Mouse (Mus musculus): Measurements from ENCODE around the gene Fads3. TPM values are rescaled to one million over a fixed set of nuclear protein-coding genes. Genes with fewer than 3 reads are reported as not detected.

Gene Fads3
- total and polyA plus RNA-seq, 2 experiments, result 1.4 to 4.8 TPM

DNA sequence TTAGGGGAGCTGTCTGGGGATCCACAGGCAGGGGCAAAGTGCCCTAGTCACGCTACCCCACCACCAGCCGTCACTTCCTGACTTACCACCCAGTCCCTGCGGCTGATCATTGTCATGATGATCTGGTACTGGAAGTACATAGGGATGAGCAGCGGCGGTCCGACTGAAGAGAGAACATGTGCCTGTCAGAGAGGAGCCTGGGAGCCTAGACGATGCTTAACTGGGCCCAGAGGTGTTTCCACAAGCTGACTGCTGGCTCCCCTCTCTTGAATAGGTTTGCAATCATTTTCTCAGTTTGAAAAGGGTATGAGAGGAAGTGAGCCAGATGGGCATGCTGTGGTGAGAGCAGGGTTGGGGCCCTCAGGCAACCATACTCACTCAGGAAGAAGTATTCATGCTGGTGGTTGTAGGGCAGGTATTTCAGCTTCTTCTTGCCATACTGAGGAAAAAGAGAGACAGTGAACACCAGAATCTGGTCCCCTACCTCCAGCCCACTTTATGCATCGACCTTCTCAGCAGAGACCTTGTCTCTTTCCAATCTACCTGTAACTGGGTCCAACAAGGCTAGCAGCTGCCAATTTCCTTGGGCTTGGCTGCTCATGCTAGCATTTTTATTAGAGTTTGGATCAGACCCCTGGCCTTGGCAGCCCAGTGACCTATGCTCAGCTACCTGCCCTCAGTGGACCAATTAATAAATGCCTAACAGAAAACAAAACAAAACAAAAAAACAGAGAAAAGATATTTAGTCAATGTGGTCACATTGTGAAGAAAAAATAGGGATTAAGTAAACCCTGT lies 29.0 kb downstream of the Fads3 start:
- H3K9ac ChIP-seq (ENCODE audit: low read depth, low read length), result peak overlapping the region; percentile 15; the same call in 1 of the 2 replicates
- peak; percentile 89 for DNase-seq (ENCODE audit: extremely low read depth, low read depth, low spot score)
- TF ChIP-seq POLR2A (IDR thresholded peaks at IDR 0.05; ENCODE audit: extremely low read depth, insufficient read depth, low read length), result no peak
- WGBS, result 76% methylated on average over 8 of the region's 8 CpGs
- H3K27ac ChIP-seq (replicated peaks; ENCODE audit: insufficient read depth, low read depth, low read length), result peak overlapping the region; percentile 81
- no peaks in the 10 kb centered on the region for H3K27me3 ChIP-seq (ENCODE audit: control insufficient read depth, insufficient read depth, low read length)
- H3K79me2 ChIP-seq (ENCODE audit: control insufficient read depth, insufficient read depth, low read length), result 0 out of 2 replicates have a peak, but pooled peaks cover 4% of the 10 kb centered on the region
- no peak overlapping the region for H3K4me3 ChIP-seq (ENCODE audit: insufficient read depth, low read depth, low read length)
- peaks cover 42% of the 10 kb centered on the region for H3K4me1 ChIP-seq (ENCODE audit: control insufficient read depth, insufficient read depth, low read length)
- peaks cover 79% of the 10 kb centered on the region for H3K36me3 ChIP-seq (ENCODE audit: control insufficient read depth, insufficient read depth, low read length)

DNA sequence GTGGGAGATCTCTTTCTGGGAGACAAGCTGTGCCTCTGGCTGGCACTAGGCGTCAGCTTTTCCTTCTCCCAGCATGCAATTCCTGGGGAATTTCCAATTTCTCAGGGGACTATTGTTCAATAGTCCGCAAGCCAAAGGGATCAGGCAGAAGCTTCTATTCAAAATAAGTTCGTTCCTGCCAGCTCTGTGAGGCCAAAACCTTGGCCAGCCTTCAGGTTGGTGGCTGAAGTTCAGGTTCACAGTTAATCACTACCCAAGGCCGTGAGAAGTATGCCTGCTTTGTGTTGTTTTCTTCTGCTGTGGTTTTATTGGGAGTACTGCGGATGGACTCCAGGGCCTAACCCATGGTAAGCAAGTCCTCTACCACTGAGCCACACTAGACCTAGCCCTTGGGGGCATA lies 29.8 kb downstream of the Fads3 start:
- H3K36me3 ChIP-seq (ENCODE audit: control insufficient read depth, insufficient read depth, low read length), result peaks cover 79% of the 10 kb centered on the region

DNA sequence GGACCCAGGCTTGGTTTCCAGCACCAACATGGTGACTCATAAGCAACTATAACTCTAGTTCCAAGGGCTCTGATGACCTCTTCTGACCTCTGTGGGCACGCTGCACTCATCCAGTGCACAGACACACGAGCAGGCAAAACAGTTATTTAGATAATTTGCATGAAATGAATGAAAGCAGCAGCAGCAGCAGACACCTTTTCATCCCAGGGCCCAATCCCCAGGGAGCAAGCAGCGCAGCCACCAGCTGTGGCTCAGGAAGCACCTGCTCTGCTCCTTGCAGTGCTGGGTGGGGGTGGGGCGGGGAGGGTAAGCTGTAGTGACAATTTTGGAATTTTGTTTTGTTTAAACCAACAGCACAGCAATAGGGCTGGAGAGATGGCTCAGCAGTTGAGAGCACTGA lies 30.5 kb downstream of the Fads3 start:
- Histone ChIP-seq H3K4me3 (ENCODE audit: insufficient read depth, low read depth, low read length) (no peak overlapping the region), H3K27me3 (ENCODE audit: control insufficient read depth, insufficient read depth, low read length) (no peaks in the 10 kb centered on the region), H3K79me2 (ENCODE audit: control insufficient read depth, insufficient read depth, low read length) (0 out of 2 replicates have a peak, but pooled peaks cover 4% of the 10 kb centered on the region), H3K4me1 (ENCODE audit: control insufficient read depth, insufficient read depth, low read length) (peaks cover 38% of the 10 kb centered on the region), H3K36me3 (ENCODE audit: control insufficient read depth, insufficient read depth, low read length) (peaks cover 78% of the 10 kb centered on the region), H3K27ac (replicated peaks; ENCODE audit: insufficient read depth, low read depth, low read length) (peak overlapping the region; percentile 81), H3K9ac (ENCODE audit: low read depth, low read length) (no peak overlapping the region)
- DNase-seq (ENCODE audit: extremely low read depth, low read depth, low spot score), result no peak
- TF ChIP-seq POLR2A (IDR thresholded peaks at IDR 0.05; ENCODE audit: extremely low read depth, insufficient read depth, low read length), result no peak
- no peak for TF ChIP-seq CTCF (IDR thresholded peaks at IDR 0.05; ENCODE audit: low read depth, low read length)
- 55% methylated on average over 4 of the region's 4 CpGs for WGBS

More for the DNA sequence above, 29.8 kb downstream of the Fads3 start:
- Histone ChIP-seq H3K4me1 (ENCODE audit: control insufficient read depth, insufficient read depth, low read length) (peaks cover 42% of the 10 kb centered on the region), H3K4me3 (ENCODE audit: insufficient read depth, low read depth, low read length) (no peak overlapping the region), H3K9ac (ENCODE audit: low read depth, low read length) (peak overlapping the region; percentile 23; the same call in 1 of the 2 replicates), H3K79me2 (ENCODE audit: control insufficient read depth, insufficient read depth, low read length) (0 out of 2 replicates have a peak, but pooled peaks cover 4% of the 10 kb centered on the region), H3K27me3 (ENCODE audit: control insufficient read depth, insufficient read depth, low read length) (no peaks in the 10 kb centered on the region), H3K27ac (replicated peaks; ENCODE audit: insufficient read depth, low read depth, low read length) (peak overlapping the region; percentile 81)
- TF ChIP-seq POLR2A (IDR thresholded peaks at IDR 0.05; ENCODE audit: extremely low read depth, insufficient read depth, low read length) (no peak), CTCF (IDR thresholded peaks at IDR 0.05; ENCODE audit: low read depth, low read length) (no peak)
- 15% methylated on average over 5 of the region's 5 CpGs for WGBS
- peak; percentile 99 for DNase-seq (ENCODE audit: extremely low read depth, low read depth, low spot score)

DNA sequence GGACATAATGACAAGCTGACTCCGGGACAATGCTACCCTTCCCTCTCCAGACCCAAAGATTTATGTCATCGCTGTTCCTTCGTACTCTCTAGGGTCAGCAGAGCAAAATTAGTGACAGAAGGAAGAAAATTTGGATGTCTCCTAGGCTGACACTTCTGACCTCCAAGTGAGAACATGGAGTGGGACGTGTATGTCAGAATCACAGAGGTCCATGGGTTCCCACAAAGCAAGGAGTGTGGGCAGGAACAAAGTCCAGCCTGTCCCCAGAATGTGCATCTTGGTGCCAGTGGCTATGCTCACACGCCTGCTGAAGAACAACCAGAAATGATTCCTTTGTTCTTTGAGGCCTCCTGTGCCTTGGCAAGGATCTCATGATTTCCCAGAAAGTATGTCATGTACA lies 31.8 kb downstream of the Fads3 start:
- DNase-seq (ENCODE audit: extremely low read depth, low read depth, low spot score), result peak; percentile 39
- TF ChIP-seq POLR2A (IDR thresholded peaks at IDR 0.05; ENCODE audit: extremely low read depth, insufficient read depth, low read length) (no peak), CTCF (IDR thresholded peaks at IDR 0.05; ENCODE audit: low read depth, low read length) (no peak)
- H3K27me3 ChIP-seq (ENCODE audit: control insufficient read depth, insufficient read depth, low read length), result no peaks in the 10 kb centered on the region
- H3K79me2 ChIP-seq (ENCODE audit: control insufficient read depth, insufficient read depth, low read length), result 0 out of 2 replicates have a peak, but pooled peaks cover 4% of the 10 kb centered on the region
- peak overlapping the region; percentile 36 for H3K27ac ChIP-seq (replicated peaks; ENCODE audit: insufficient read depth, low read depth, low read length)
- no peak overlapping the region for H3K9ac ChIP-seq (ENCODE audit: low read depth, low read length)
- peaks cover 77% of the 10 kb centered on the region for H3K36me3 ChIP-seq (ENCODE audit: control insufficient read depth, insufficient read depth, low read length)
- no peak overlapping the region for H3K4me3 ChIP-seq (ENCODE audit: insufficient read depth, low read depth, low read length)
- WGBS, result 65% methylated on average over 5 of the region's 5 CpGs
- H3K4me1 ChIP-seq (ENCODE audit: control insufficient read depth, insufficient read depth, low read length), result peaks cover 38% of the 10 kb centered on the region

DNA sequence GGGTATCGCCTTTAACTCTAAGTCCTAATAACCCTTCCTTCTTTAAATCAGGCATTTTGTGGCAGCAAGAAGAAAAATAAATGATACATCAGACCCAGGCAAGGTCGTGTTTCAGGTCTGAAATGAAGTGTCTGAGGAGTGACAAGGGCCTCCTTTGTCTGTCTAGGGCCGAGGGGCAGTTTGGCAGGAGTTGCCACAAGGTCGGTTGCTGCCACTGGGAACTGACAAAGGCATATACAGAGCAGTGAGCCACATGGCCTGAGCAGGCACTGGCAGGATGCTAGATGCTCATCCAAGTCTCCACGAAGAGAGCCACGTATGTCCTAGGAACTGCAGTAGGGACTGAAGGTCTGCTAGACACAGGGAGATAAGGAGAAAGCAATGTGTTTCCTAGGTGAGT lies 37.0 kb downstream of the Fads3 start:
- no peaks in the 10 kb centered on the region for H3K79me2 ChIP-seq (ENCODE audit: control insufficient read depth, insufficient read depth, low read length)
- peaks cover 25% of the 10 kb centered on the region for H3K4me1 ChIP-seq (ENCODE audit: control insufficient read depth, insufficient read depth, low read length)
- H3K36me3 ChIP-seq (ENCODE audit: control insufficient read depth, insufficient read depth, low read length), result peaks cover 91% of the 10 kb centered on the region
- no peak overlapping the region for H3K4me3 ChIP-seq (ENCODE audit: insufficient read depth, low read depth, low read length)
- DNase-seq (ENCODE audit: extremely low read depth, low read depth, low spot score), result no peak
- H3K9ac ChIP-seq (ENCODE audit: low read depth, low read length), result no peak overlapping the region
- H3K27ac ChIP-seq (replicated peaks; ENCODE audit: insufficient read depth, low read depth, low read length), result no peak overlapping the region
- no peaks in the 10 kb centered on the region for H3K27me3 ChIP-seq (ENCODE audit: control insufficient read depth, insufficient read depth, low read length)
- no peak for TF ChIP-seq CTCF (IDR thresholded peaks at IDR 0.05; ENCODE audit: low read depth, low read length)
- TF ChIP-seq POLR2A (IDR thresholded peaks at IDR 0.05; ENCODE audit: extremely low read depth, insufficient read depth, low read length), result no peak
- WGBS, result 84% methylated on average over 6 of the region's 6 CpGs

DNA sequence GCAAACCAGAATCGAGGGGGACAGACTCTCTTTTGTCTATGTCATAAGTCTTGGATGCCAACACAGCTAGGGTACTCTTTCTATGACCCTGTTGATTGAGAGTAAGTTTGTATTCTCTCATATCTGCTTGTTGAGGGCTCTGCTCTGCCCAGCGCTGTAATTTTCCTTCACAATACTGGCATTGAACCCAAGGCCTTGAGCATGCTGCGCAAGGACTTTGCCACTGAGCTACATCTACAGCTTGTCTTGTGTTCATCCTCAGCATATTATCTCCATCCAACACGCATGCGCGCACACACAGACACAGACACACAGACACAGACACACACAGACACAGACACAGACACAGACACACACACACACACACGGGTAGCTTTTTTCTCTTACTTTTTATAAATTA lies 39.0 kb downstream of the Fads3 start:
- TF ChIP-seq CTCF (IDR thresholded peaks at IDR 0.05; ENCODE audit: low read depth, low read length) (no peak), POLR2A (IDR thresholded peaks at IDR 0.05; ENCODE audit: extremely low read depth, insufficient read depth, low read length) (no peak)
- no peak for DNase-seq (ENCODE audit: extremely low read depth, low read depth, low spot score)

More for the DNA sequence above, 39.0 kb downstream of the Fads3 start:
- Histone ChIP-seq H3K27ac (replicated peaks; ENCODE audit: insufficient read depth, low read depth, low read length) (no peak overlapping the region; the same call in 1 of the 2 replicates), H3K9ac (ENCODE audit: low read depth, low read length) (no peak overlapping the region), H3K79me2 (ENCODE audit: control insufficient read depth, insufficient read depth, low read length) (peaks cover 3% of the 10 kb centered on the region; the same call in 1 of the 2 replicates), H3K27me3 (ENCODE audit: control insufficient read depth, insufficient read depth, low read length) (no peaks in the 10 kb centered on the region), H3K36me3 (ENCODE audit: control insufficient read depth, insufficient read depth, low read length) (peaks cover 90% of the 10 kb centered on the region), H3K4me1 (ENCODE audit: control insufficient read depth, insufficient read depth, low read length) (peaks cover 19% of the 10 kb centered on the region), H3K4me3 (ENCODE audit: insufficient read depth, low read depth, low read length) (no peak overlapping the region)
- WGBS, result 85% methylated on average over 7 of the region's 7 CpGs

Measured in liver, adult 2 months (tissue).